Mouse (Mus musculus): Measurements from ENCODE around the gene Hist1h2bh.

Gene Hist1h2bh

DNA sequence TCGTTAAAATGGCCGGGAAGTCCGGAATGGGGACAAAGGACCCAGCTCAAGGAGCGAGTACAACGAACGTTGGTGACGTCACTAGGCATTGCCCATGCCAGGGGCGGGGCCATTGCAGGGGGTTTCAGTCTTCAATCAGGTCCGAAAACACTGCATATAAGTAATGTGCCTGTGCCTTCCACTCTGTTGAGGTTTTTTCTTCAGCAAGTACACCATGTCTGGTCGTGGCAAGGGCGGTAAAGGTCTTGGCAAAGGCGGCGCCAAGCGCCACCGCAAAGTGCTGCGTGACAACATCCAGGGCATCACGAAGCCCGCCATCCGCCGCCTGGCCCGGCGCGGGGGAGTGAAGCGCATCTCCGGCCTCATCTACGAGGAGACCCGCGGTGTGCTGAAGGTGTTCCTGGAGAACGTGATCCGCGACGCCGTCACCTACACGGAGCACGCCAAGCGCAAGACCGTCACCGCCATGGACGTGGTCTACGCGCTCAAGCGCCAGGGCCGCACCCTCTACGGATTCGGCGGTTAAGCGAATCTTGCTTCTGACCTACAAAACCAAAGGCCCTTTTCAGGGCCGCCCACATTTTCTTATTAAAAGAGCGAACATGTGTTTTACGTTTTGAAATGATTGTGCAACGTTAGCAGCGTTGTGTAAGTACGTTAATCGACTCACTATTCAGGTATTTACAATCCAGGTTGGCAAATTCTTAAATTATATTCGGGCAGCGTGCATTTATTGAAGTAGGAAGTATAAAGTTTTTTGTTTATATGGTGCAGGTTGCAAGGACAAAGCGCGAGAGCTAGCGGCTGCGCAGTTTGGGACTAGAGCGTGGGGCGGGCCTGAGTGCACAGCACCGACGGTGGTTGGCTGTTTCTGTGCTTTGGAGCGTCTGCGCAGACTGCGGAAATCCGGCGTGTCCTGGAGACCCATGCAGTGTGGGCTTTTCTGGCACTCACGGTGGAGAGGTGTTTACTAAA is 12.0 kb downstream of the Hist1h2bh start, which contains the start of gene Hist1h4h:
Gene Hist1h4h, plus strand, starts transcription at position 150 of the 975 bp plus-strand sequence.
- DNase-seq (ENCODE audit: low spot score) = peak; percentile 95

DNA sequence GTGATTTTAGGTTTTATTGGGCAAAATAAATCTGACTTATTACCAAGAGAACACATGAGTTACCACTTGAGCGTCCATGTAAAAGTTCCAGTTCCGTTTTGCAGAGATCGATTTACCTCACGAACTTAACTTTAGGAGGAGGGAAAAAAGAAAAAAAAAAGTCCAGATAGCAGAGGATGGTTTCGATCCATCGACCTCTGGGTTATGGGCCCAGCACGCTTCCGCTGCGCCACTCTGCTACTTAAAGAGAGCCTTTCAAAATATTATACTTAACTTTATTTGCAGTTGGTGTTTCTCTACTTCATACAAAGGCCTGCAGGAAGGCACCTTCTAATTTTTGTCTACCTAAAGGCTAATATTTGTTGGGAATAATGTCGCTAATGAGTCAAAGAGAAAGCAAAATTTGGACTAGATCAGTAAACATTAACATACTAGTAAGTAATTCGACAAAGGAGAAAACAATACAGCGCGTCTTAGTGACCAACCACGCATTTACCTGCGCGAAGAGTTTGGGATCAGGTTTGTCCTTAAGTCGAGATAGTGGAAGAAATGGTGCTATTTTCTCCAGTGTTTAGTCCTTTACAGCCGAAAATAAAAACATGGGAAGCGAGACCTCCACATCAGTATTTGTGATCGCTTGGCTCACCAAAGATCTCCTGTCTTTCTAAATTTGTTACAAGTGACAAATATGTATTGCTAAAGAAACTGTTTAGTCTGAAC is 12.9 kb downstream of the Hist1h2bh start:
- peak; percentile 63 for DNase-seq (ENCODE audit: low spot score)

DNA sequence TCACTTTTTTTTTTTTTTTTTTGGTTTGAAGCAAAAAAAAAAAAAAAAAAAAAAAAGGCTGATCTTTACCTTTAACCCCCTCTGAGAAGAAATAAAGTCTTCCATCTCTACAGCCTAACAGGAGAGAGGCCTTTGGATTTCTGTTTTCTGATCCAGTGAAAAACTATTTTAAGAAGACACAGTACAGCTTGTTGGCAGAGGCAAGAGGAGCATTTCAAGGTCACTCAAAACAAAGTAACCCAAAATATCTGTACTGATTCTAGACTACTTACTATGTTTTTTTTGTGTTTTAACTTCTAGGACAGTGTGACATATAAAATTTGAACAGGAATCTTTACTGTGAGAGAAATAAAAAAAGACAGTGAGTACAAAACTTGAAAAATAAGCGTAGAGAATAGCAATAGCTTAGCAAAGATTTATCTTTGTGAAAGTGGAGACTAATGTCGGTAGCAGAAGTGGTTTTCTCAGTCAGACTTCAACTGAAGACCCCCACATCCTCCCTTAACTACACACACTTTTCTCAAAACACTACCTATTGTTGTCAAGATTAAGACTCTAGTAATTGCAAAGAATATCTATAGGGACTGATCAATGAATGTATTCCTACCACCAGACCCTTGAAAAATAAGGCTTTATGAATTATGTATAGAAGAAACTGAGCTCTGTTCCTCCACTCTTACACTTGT is 13.6 kb downstream of the Hist1h2bh start:
- no peak for DNase-seq (ENCODE audit: low spot score)

DNA sequence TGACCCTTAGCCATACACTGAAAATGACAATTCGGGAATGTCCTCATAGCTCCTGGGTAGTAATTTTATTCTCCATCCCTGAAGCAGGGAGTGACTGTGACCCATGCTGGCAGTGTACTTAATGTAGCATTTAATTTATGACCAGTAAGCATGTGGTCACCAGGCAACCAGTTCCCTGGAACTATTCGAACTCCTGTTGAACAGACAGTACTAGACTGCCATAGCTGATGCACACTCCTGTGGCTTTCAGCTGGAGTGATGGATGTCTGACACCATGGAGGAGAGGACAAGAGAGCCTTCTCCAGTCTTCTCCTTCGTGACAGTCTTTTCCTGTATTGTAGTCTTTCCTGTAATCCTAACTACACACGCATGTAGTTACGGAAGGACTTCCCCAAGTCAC is 14.2 kb downstream of the Hist1h2bh start:
- DNase-seq (ENCODE audit: low spot score) = no peak

DNA sequence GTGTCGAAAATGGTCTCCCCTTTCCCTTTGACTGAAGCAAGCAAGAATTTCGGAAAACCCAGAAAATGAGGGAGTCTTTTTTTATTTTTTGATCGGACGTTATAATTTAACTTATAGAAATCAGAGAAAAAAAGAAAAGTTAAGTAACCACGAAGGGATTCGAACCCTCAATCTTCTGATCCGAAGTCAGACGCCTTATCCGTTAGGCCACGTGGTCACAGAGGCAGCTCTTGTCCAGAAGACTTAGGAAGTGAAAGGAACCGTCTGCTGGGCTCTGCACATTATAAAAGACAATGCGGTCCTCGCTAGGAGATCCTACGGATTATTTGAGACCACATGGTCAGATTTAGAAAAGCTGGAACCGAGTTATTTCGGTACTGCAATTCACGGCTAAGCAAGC is 16.9 kb downstream of the Hist1h2bh start:
- DNase-seq (ENCODE audit: low spot score) = peak; percentile 92

DNA sequence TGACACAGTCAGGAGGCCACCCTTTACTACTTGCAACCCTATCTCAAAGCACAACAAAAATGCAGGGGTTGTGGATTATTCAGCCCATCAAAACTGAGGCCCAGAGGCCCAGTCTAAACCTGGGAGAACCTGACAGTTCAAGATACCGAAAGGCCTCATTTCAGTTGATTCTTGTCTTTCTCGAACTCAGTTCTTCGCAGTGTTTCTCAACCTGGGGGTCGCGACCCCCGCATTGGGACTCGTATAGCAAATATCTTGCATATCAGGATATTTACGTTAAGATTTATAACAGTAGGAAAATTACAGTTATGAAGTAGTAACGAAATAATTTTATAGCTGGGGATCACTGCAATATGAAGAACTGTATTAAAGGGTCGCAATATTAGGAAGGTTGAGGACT is 17.3 kb downstream of the Hist1h2bh start:
- DNase-seq (ENCODE audit: low spot score) = no peak

DNA sequence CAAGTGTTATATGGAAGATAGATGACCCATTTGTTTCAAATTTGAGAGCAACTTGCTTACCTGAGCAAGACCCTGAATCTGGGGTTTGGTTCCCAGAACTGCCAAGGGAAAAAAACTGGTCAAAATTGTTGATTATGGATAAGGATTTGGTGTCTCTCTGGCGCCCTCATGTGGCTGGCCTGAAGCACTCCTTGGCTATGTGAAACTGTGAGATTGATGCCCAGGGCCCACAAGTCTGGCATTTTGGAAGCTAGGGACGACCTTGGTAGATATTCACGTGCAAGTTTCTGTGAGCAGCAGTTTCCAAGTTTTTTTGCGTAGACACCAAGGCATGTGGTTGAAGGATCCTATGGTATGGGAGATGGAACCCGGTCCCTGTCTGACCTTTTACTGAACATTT is 18.5 kb downstream of the Hist1h2bh start:
- peak; percentile 88 for DNase-seq (ENCODE audit: low spot score)

DNA sequence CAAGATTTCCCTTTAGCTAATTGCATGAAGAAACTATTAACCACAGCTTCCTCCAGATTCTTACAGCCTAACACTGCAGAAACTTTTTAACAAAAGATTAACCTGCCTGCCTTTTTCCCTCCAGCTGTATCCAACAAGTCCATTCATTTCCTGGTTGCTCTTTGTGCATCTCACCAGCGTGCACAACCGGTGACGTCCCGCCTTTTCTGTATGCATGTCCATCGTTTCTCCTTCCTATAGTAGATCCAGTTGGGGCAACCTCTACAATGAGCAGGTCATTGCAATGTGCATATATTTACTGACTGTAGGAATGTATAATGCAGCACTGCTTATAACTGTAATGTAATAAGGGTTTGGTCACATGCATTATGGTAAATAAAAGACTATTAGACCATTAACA is 19.2 kb downstream of the Hist1h2bh start:
- DNase-seq (ENCODE audit: low spot score) = no peak

DNA sequence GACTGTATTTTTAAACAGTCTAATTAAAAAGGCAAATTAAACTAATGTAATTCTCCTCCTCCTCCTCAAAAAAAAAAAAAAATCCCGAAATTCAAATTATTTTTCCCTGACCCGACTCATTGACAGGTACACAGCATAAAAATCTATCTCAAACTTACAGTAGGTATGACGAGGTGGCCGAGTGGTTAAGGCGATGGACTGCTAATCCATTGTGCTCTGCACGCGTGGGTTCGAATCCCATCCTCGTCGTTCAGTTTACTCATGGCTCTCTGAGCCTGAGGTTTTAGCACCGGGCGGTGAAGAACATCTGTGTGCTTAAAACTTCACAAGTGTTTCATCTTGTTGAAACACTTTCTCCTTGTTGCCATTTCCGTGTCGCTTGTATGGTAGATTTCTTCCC is 21.5 kb downstream of the Hist1h2bh start:
- peak; percentile 79 for DNase-seq (ENCODE audit: low spot score)

DNA sequence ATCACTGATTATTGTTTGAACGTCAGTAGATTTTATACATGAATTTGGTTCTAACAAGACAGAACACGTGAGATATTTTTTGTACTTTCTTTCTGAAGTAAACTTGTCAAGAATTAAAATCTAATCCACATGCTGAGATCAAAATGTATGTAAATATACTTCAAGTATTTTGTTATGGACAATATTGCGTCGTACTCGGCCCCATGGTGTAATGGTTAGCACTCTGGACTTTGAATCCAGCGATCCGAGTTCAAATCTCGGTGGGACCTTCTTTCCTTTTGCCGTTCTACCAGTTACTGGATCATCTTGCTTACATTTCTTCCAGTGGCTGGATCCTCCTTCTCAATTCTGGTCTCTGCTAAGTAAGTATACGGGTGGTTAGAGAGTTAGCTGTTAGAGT is 23.8 kb downstream of the Hist1h2bh start:
- peak; percentile 75 for DNase-seq (ENCODE audit: low spot score)

DNA sequence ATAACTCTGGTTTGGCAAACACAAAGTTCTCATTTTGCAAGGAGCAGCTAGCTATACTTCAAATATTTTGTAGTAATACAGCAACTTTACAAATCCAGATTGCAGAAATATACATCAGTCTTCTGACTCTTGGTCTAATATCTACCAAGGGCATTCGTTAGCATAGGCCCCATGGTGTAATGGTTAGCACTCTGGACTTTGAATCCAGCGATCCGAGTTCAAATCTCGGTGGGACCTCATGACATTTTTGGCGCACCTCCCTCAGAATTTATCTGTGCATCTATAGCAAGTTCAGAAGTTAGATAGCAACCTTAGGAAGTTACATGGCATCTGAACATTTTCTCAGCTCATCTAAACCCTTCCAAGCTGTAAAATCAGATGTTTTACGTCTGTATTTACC is 24.3 kb downstream of the Hist1h2bh start:
- peak; percentile 77 for DNase-seq (ENCODE audit: low spot score)

DNA sequence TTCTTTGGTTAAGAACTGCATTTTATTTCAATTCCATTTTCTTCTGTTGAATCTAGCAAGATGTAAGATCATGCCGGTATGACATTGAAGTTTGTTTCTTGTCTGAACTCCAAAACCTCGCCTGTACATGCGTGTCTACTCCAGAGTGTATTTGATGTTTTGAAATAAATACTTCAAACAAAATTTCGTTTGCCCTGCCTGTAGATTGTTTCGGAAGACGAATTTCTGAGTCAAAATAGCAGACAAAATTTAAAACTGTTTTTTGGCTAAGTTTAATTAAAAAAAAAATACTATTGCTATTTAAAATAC is 24.9 kb downstream of the Hist1h2bh start:
- no peak for DNase-seq (ENCODE audit: low spot score)

DNA sequence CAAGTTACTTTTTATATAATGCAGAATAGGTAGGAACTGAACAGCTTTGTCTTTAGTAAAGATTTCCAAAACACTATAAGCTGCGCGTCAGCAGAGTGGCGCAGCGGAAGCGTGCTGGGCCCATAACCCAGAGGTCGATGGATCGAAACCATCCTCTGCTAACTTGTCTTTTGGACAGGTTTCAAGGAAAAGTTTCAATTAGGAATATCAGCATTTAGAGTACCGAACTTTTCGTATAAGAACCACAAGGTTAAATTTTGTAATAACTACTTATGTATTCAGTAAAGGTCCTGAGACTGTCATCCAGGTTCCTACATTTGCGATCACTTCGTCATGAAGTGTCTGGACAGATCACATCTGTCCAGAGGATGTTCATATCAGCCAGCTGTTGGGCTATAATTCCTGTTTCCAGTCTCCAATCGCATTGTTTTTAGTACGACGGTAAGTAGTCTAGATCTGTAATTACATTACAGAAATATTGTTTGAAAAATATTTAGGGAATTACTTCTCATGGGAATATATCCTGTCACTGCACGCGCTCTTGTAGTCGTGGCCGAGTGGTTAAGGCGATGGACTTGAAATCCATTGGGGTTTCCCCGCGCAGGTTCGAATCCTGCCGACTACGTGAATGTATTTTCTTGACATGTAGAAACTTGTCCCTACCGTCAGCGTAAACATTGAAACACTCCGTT is 25.4 kb downstream of the Hist1h2bh start:
- peak; percentile 82 for DNase-seq (ENCODE audit: low spot score)

DNA sequence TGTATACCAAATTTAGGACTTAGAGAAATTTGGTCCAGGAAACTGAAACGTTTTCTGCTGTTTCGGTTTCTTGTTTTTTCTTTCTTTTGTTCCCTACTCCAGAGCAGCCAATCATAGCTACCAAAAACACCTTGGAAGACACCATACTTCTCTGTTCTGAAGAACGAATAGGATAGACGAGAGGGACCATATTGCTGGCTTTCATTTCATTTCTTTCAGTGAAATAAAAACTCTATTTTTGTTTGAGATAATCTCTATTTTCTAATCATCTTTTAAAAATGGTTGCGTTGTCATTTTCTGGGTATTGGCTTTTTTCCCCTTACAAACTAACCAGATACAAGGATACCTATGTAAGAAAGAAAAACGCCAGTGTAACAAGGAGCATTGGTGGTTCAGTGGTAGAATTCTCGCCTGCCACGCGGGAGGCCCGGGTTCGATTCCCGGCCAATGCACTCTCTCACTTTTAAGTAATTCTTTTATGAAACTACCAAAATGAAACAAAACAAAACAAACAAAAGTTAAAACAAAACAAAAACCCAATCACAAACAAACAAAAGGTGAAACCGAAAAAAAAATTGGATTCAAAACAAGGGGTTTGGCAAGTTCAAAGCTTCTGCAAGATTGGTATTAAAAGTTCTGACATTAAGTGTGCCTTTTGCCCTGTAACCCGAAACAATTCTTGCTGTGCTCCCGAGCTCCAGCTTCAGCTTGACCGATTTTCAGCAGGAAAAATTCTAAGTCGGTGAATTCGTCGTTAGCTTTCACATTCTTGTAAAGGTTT is 26.2 kb downstream of the Hist1h2bh start:
- peak; percentile 83 for DNase-seq (ENCODE audit: low spot score)

DNA sequence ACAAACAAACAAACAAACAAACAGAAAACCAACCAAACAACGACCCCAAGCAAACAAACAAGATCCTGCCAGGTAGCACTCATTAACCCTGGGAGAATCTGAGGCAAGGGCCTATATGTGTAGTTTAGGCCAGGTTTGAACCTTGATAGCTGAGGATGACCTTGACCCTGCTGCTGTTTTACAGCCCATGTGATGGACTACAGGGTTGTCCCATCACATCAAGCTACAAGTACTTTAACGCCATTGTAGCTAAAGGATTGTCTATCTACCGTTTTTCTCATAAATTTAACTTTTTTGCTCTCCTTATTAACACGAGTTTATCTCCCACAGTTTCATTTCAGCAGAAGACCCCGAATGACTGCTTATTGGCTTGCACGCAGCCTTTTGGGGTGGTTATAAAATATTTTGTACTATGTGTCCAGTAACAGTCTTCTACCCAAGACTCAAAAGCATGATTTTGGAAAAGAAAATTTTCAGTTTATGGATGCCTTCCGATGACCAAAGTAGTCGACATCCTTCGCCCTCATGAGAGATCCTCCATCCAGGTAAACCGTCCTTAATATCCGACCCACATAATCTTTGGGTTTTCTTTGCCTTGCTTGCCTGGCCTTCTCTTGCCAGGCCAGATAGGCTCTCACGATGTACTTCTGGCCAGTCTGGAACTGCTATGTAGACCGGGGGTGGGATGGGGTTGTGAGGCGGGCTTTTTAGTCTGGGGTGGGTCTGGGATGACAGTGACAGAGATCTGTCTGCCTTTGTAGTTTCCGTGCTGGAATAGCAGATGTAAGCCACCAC is 27.2 kb downstream of the Hist1h2bh start:
- DNase-seq (ENCODE audit: low spot score) = no peak

DNA sequence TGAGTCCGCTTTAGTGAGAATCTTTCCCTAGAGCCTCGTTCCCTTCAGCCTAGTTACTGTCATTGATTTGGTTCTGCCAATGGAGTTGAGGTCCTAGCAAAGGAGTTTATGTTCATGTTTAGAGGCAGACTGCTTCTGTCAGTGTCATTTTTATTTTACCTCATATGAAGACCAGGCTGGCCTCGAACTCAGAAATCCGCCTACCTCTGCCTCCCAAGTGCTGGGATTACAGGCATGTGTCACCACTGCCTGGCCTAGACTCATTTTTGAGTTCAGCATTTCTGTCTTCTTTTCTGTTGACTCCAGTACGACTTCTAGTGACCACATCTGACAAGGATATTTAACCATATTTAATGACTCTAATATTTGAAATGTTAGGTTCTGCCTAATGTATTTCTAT is 27.9 kb downstream of the Hist1h2bh start:
- DNase-seq (ENCODE audit: low spot score) = no peak

DNA sequence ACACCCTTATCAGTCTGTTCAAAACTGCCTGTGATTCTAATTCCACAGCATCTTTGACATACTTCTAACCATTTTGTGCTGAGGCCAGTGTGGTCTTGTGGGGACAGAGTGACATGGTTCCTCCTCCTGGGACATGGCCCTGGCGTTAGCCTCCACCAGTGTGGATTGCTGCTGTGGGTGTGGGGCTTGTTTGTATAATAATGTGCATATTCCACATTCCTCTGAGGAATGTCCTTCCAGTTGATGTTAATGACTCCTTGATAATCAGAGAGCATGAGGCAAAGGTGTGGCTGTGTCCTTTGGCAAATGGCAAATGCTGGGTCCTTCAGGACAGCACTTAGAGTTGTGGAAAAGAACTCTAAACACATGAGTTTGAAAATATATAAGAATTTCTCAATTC is 29.7 kb downstream of the Hist1h2bh start:
- no peak for DNase-seq (ENCODE audit: low spot score)

DNA sequence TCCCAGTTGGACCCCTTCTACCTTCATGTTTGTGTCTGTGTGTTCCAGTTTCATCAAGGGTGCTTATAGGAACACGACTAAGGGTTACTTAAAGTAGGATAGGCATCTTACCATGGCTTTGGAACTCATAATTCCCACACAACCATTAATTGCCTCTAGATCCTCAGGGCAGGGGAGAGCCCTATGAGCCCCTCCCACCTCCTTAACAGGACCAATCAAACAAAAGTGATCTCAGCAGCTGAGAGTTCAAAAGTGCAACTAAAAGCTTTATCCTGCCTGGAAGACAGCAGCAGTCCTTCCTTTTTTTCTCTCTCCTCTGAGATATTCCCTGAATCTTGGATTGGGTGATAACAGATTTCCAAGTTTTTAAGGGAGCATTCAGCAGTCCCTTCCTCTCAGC is 33.1 kb downstream of the Hist1h2bh start:
- DNase-seq (ENCODE audit: low spot score) = no peak

DNA sequence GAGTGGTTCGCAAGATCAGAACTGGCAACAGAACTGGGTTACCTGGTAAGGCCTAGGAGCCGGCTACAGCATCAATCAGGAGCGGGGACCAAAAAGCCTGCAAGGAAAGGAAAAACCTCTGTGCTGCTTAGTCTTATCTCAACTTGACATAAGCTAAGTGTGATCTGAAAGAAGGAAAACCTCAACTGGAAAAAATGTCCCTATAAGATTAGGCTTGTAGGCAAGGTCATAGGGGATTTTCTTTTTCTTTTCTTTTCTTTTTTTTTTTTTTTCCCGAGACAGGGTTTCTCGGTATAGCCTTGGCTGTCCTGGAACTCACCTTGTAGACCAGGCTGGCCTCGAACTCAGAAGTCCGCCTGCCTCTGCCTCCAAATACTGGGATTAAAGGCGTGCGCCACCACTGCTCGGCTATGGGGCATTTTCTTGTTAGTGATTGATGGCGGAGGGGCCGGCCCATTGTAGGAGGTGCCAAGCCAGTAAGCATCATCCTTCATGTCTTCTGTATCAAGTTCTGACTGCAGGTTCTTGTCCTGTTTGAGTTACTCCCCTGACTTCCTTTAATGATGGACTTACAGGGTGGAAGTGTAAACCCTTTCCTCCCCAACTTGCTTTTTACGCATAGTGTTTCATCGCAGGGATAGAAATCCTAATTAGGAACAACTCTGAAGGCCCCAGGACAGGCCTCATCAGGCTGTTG is 36.2 kb downstream of the Hist1h2bh start:
- DNase-seq (ENCODE audit: low spot score) = no peak

DNA sequence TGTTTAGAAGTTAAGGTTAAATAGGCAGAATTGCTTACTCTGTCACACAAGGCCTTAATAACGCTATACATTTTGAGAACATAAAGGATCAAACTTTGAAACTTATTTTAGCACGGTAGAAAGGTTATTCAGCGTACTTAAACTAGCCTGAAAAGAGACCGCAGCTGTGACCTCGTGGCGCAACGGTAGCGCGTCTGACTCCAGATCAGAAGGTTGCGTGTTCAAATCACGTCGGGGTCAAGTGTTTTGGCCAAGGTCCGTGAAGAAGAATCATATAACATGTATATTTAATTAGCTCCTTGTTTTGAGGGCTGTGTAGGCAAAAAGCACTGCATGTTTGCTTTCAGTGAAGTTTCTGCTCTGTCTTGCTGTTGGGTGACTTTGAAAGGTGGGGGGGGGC is 36.8 kb downstream of the Hist1h2bh start:
- no peak for DNase-seq (ENCODE audit: low spot score)

All from testis, postnatal 10 days (tissue).